Mouse (Mus musculus) intestine, embryonic 15.5 days (tissue): ENCODE results near the gene 1110004F10Rik. TPM values are rescaled to one million over a fixed set of nuclear protein-coding genes. Genes with fewer than 3 reads are reported as not detected.

ENCODE experiments used
- ATAC-seq: fragments of 200-750 bp; cut with Nextera tagmentation; 2 replicates; pipeline ENCODE4 v1.8.0; 2017; ENCODE audit warnings: moderate TSS enrichment, moderate library complexity
- H3K27ac ChIP-seq: fragments of 300-500 bp; sonication (generic); 2 replicates; pipeline ENCODE4 v1.5.1; 2015; ENCODE audit warnings: mild to moderate bottlenecking, inconsistent platforms
- H3K27me3 ChIP-seq: fragments of 300-500 bp; sonication (generic); replicated peaks from 2 replicates; pipeline ENCODE4 v1.6.1; 2015; ENCODE audit warnings: inconsistent platforms
- H3K36me3 ChIP-seq: fragments of 300-500 bp; sonication (generic); 2 replicates; pipeline ENCODE4 v1.6.1; 2015; ENCODE audit warnings: inconsistent platforms
- H3K4me1 ChIP-seq: fragments of 300-500 bp; sonication (generic); replicated peaks from 2 replicates; pipeline ENCODE4 v1.6.1; 2015; ENCODE audit warnings: inconsistent platforms
- H3K4me2 ChIP-seq: fragments of 300-500 bp; sonication (generic); replicated peaks from 2 replicates; pipeline ENCODE4 v1.6.1; 2015; ENCODE audit warnings: mild to moderate bottlenecking, inconsistent platforms
- H3K4me3 ChIP-seq: fragments of 300-500 bp; sonication (generic); replicated peaks from 2 replicates; pipeline ENCODE4 v1.5.1; 2015; ENCODE audit warnings: inconsistent platforms
- H3K9ac ChIP-seq: fragments of 300-500 bp; sonication (generic); 2 replicates; pipeline ENCODE4 v1.6.1; 2015; ENCODE audit warnings: inconsistent platforms
- H3K9me3 ChIP-seq: fragments of 300-500 bp; sonication (generic); 2 replicates; pipeline ENCODE4 v1.6.1; 2016; ENCODE audit warnings: inconsistent platforms
- WGBS: fragments of 180-500 bp; shearing (Covaris S2); methylation state at CpG from one replicate; pipeline ENCODE4 v1.1.7; 2015; 5-methylcytosine and 5-hydroxymethylcytosine counted together
- polyA plus RNA-seq: library from polyadenylated mRNA; unstranded; fragments of >200 nt; fragmentation: Nextera tagmentation; extraction: Ambion mirVana; gene quantifications from 2 replicates; pipeline ENCODE4 v1.2.1, GENCODE M21; 2015

The 1110004F10Rik gene
- polyA plus RNA-seq, 1 experiment from 2014 or later: 217 TPM

DNA sequence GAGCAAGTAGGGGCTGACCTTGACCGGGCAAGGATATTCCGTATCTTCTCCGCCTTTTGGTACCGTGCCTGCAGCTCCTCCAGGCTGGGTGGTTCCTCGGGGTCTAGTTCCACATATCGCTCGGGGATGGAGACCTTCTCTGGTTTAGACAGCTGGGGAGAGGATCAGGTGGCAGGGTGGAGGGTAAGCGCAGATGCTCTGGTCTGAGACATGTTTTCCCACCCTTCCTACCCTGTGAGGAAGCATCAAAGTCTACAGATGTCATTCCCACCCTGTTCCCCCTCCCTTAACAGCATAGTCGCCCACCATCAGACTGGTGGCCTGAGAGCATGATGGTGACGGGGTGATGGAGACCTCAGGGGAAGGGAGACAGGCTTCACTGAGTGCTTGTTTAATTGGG, 90.2 kb downstream of the 1110004F10Rik start:
- Histone ChIP-seq H3K4me2 (no peak overlapping the region), H3K27ac (no peak overlapping the region), H3K4me3 (no peak overlapping the region), H3K9me3 (no peaks in the 10 kb centered on the region), H3K4me1 (no peaks in the 10 kb centered on the region), H3K36me3 (peaks cover 3% of the 10 kb centered on the region; the same call in 1 of the 2 replicates), H3K9ac (no peak overlapping the region), H3K27me3 (no peaks in the 10 kb centered on the region)
- no peak for ATAC-seq
- WGBS: 87% methylated on average over 10 of the region's 10 CpGs

DNA sequence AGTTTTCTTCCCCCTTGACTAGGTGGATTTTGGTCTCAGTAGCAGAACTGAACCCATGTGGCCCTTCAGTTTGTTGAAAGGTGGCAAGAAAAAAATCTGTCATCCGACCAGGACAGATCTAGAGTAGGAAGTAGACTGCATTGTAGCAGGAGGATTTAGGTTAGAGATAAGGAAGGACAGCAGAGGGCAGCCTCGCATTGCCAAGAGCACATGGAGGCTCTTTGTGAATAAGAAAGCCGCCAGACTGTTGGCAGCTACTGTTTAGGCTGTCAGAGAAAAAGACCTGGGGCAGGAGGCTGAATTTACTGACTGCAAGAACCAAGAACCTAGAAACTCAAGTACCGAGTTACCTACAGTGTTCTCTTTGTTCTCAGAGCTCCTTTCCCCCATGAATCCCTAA, 92.2 kb downstream of the 1110004F10Rik start:
- no peak for ATAC-seq
- Histone ChIP-seq H3K4me3 (no peak overlapping the region), H3K4me2 (no peak overlapping the region), H3K9ac (no peak overlapping the region), H3K36me3 (peaks cover 3% of the 10 kb centered on the region; the same call in 1 of the 2 replicates), H3K4me1 (no peaks in the 10 kb centered on the region), H3K9me3 (no peaks in the 10 kb centered on the region), H3K27ac (no peak overlapping the region), H3K27me3 (no peaks in the 10 kb centered on the region)
- WGBS: 23% methylated on average over 4 of the region's 4 CpGs

DNA sequence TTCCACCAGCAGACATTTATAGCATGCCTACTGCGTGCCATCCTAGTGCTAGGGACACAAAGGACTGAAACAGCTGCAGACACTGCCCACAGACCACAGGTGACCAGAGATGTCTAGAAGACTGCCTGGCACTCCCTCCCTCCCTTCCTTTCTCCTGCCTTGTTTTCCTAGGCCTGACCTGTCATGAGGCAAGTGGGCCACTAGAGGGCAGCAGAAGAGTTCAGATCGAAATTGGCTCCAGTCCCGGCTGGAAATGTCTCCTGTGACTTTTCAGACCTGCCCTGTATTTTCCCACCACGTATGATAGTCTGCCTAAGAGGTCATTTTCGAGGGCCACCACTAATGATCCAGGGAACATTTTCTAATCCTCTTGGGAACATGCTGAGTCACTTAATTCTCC, 92.9 kb downstream of the 1110004F10Rik start:
- H3K4me1 ChIP-seq: no peaks in the 10 kb centered on the region
- H3K4me3 ChIP-seq: no peak overlapping the region
- H3K27ac ChIP-seq: no peak overlapping the region
- 3% methylated on average over 5 of the region's 5 CpGs for WGBS
- H3K36me3 ChIP-seq: peaks cover 3% of the 10 kb centered on the region; the same call in 1 of the 2 replicates
- H3K9me3 ChIP-seq: no peaks in the 10 kb centered on the region
- no peaks in the 10 kb centered on the region for H3K27me3 ChIP-seq
- ATAC-seq: peak; percentile 48
- no peak overlapping the region for H3K9ac ChIP-seq
- no peak overlapping the region for H3K4me2 ChIP-seq

DNA sequence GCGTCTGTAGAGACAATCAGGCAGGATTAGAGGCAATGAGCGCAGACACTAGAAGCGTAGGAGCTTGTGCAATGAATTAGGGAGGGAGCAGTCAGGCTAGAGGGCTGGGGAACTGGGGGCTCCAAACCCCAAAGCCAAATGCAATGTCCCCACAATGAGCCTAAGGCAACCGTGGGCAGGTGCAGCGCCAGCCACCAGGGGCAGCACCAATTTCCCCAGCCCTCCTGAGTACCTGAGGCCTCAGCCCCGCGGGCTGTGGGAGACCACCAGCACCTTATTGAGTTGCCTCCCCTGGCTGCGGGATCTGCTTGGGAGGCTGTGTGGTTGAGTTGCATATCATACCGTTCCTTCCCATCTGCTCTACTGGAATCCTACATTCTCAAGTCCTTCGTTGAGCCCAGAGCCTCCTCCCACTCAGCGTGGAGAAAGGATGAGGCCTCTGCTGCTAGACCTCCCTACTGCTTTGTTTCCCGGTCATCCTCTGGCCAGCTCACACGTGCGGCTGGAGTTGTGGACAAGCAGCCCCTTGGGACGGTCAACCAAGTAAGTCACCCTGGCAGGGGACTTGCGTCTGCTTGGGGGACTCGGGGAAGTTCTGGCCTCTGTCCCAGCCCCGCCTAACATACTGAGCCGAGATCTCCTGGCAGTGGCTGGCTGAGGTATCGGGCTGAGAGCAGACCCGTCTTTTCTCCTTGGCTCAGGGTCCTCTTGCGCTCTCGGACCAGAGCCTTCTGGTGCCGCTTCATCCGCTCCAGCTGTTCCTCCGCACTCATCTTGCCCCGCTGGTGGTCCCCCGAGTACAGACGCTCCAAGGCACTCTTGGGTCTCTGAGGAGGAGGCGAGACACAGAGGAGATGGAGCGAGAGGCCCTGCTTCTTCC, 95.5 kb downstream of the 1110004F10Rik start:
- H3K27ac ChIP-seq: no peak overlapping the region
- no peaks in the 10 kb centered on the region for H3K9me3 ChIP-seq
- H3K27me3 ChIP-seq: no peaks in the 10 kb centered on the region
- H3K36me3 ChIP-seq: no peaks in the 10 kb centered on the region
- H3K4me1 ChIP-seq: no peaks in the 10 kb centered on the region
- no peak overlapping the region for H3K4me3 ChIP-seq
- H3K9ac ChIP-seq: no peak overlapping the region
- no peak for ATAC-seq
- no peak overlapping the region for H3K4me2 ChIP-seq
- 77% methylated on average over 31 of the region's 31 CpGs for WGBS

DNA sequence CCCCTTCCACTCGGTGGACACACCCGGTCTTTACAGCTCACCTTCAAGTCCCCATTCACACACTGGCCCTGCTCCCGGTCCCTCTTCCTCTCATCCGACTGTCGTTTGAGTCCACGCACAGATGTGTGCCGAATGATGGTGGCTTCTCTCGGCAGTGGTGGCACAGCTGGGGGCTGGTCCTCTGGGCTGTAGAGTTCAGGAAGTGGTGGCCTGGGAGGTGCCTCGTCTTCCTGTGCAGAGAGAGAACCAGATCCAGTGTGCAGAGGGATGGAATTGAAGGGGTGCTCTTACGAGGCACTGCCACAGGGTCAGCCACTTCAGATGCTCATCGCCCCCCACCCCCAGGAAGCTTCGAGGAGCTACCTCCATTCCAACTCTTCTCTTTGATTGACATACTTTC, 98.0 kb downstream of the 1110004F10Rik start:
- 83% methylated on average over 12 of the region's 12 CpGs for WGBS

DNA sequence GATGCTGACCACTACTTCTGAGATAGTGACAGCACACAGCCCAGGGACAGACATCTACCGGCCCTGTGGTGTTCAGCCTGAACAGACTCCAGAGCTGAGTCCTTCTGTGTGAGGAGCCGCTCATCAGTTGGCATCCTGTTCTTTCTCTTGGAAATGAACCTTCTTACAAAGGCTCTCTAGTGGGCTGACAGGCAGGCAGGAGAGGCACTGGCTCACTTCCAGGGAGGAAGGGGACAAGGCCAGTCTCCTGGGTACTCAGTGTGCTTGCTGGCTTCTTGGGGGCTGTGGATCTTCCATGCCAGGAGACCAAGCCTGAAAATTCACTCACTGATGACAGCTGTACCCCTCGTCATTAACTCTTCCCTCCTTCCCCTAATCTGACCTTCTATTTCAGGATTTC, 98.5 kb downstream of the 1110004F10Rik start:
- H3K4me1 ChIP-seq: no peaks in the 10 kb centered on the region
- H3K4me3 ChIP-seq: no peak overlapping the region
- no peaks in the 10 kb centered on the region for H3K27me3 ChIP-seq
- WGBS: 72% methylated on average over 3 of the region's 3 CpGs
- ATAC-seq: no peak
- no peaks in the 10 kb centered on the region for H3K9me3 ChIP-seq
- H3K4me2 ChIP-seq: no peak overlapping the region
- no peaks in the 10 kb centered on the region for H3K36me3 ChIP-seq
- H3K27ac ChIP-seq: no peak overlapping the region
- no peak overlapping the region for H3K9ac ChIP-seq

More for the DNA sequence above, 98.0 kb downstream of the 1110004F10Rik start:
- Histone ChIP-seq H3K27ac (no peak overlapping the region), H3K9me3 (no peaks in the 10 kb centered on the region), H3K27me3 (no peaks in the 10 kb centered on the region), H3K4me1 (no peaks in the 10 kb centered on the region), H3K36me3 (no peaks in the 10 kb centered on the region), H3K9ac (no peak overlapping the region), H3K4me3 (no peak overlapping the region), H3K4me2 (no peak overlapping the region)
- ATAC-seq: no peak

DNA sequence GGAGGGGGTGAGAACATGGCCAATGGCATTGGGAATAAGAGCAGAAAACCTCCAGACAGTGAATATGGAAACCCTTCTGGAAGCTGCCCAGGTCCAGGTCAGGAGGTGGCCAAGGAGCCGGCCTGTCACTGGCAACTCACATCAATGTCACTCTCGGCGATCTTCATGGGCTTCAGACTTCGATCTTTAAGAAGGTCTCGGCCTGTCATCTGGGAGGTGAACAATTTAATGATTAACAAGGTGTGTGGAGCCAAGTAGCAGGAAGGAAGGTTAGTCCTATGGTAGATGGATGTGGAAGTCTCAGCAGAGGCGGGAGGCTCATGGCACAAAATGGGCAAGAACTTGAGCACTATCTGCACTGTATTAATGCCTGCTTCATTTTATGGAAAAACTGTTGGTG, 105.8 kb downstream of the 1110004F10Rik start:
- Histone ChIP-seq H3K27ac (no peak overlapping the region), H3K27me3 (no peaks in the 10 kb centered on the region), H3K36me3 (no peaks in the 10 kb centered on the region), H3K4me3 (no peak overlapping the region), H3K4me2 (no peak overlapping the region), H3K9me3 (no peaks in the 10 kb centered on the region), H3K9ac (no peak overlapping the region), H3K4me1 (0 out of 2 replicates have a peak, but pooled peaks cover 3% of the 10 kb centered on the region)
- ATAC-seq: peak; percentile 85
- WGBS: 69% methylated on average over 6 of the region's 6 CpGs

DNA sequence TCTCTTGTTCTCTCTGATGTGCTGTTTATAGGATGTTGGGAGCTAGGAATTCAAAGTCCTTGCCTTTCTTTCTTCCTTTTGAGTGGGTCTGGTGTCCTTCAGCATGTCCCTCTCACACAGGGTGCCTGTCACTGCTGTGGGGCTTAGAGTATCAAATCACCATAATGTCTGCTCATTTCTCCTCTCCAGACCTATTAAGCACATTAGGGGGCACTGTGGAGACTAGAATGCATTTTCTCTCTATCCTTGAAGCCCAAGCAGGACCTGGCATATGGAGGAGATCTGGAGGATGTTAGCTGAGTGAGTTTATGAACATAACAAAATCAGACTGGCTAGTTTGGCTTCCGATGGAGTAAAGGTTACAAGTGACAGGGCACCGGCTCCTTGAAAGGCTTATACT, 107.9 kb downstream of the 1110004F10Rik start:
- Histone ChIP-seq H3K27me3 (no peaks in the 10 kb centered on the region), H3K9ac (no peak overlapping the region), H3K4me3 (no peak overlapping the region), H3K9me3 (no peaks in the 10 kb centered on the region), H3K36me3 (no peaks in the 10 kb centered on the region), H3K27ac (no peak overlapping the region), H3K4me1 (0 out of 2 replicates have a peak, but pooled peaks cover 3% of the 10 kb centered on the region), H3K4me2 (no peak overlapping the region)
- ATAC-seq: no peak
- WGBS: 84% methylated on average over 2 of the region's 2 CpGs

DNA sequence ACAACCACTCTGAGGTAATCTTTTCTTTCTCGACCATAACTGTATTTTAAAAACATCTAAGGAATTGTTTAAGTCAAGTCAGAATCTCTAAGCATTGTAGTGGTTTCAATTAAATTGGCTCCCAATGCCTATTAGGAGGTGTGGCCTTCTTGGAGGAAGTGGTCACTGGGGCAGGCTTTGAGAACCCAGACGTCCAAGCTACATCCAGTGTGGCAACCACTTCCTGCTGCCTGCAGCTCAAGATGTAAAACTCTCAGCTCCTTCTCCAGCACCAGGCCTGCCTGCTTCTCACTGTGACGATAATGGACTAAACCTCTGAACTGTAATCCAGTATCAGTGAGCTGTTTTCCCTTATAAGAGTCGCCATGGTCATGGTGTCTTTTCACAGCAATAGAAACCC, 110.4 kb downstream of the 1110004F10Rik start:
- no peak for ATAC-seq
- no peak overlapping the region for H3K4me2 ChIP-seq
- 0 out of 2 replicates have a peak, but pooled peaks cover 3% of the 10 kb centered on the region for H3K4me1 ChIP-seq
- no peaks in the 10 kb centered on the region for H3K9me3 ChIP-seq
- H3K4me3 ChIP-seq: no peak overlapping the region
- 68% methylated on average over 4 of the region's 4 CpGs for WGBS
- no peaks in the 10 kb centered on the region for H3K27me3 ChIP-seq
- H3K36me3 ChIP-seq: no peaks in the 10 kb centered on the region
- H3K27ac ChIP-seq: no peak overlapping the region
- H3K9ac ChIP-seq: no peak overlapping the region

DNA sequence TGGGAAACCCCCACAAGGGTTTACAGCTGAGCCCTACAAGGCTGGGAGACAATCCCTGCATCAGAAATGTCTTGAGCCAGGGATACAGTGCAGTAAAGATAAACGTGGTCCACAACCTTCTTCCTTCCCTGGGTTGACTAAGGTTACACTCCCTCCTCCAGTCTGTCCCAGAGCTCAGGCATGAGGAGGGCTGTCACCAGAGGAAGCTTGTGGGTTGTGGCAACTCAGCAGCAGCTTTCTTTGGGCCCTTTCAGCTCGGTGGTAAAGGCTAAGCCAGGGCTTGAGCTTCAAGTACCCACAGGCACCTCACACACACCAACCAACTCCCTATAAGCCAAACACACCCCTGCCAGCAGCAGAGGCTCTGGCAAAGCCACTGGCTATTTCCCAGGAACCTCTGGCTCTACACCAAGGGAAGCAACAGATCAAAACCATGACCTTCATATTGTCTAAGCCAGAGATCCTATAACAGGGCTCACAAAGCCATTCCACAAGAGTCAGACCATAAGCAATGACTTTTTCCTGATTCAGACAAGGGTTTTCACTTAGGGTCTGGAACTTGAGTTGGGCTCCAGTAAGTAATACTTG, 114.7 kb downstream of the 1110004F10Rik start:
- Histone ChIP-seq H3K4me3 (no peak overlapping the region), H3K27ac (no peak overlapping the region), H3K4me2 (no peak overlapping the region), H3K36me3 (no peaks in the 10 kb centered on the region), H3K9me3 (no peaks in the 10 kb centered on the region), H3K27me3 (no peaks in the 10 kb centered on the region), H3K9ac (no peak overlapping the region), H3K4me1 (no peaks in the 10 kb centered on the region)
- WGBS: 63% methylated on average over 2 of the region's 2 CpGs
- ATAC-seq: no peak
